Mouse (Mus musculus) lung, adult 2 months (tissue): Measurements from ENCODE around the gene Slc9a4. TPM values are rescaled to one million over a fixed set of nuclear protein-coding genes. Genes with fewer than 3 reads are reported as not detected.

Source experiments
- DNase-seq: peaks from one replicate; pipeline ENCODE4 v3.0.0; 2022
- H3K4me1 ChIP-seq: fragments of 200-500 bp; 2 replicates; pipeline ENCODE4 v1.6.1; 2011; ENCODE audit warnings: low read length; ENCODE audit not compliant: control insufficient read depth, insufficient read depth
- H3K4me3 ChIP-seq: fragments of 200-500 bp; replicated peaks from 2 replicates; pipeline ENCODE3; 2011; ENCODE audit warnings: low read depth, mild to moderate bottlenecking, control low read depth, low read length; ENCODE audit errors: extremely low read depth
- CTCF ChIP-seq: fragments of 200-500 bp; IDR thresholded peaks from 2 replicates; pipeline ENCODE4 v1.5.1; 2011; ENCODE audit warnings: mild to moderate bottlenecking, low read length, control low read depth; ENCODE audit not compliant: insufficient read depth
- POLR2A ChIP-seq: fragments of 200-500 bp; IDR thresholded peaks from 2 replicates; pipeline ENCODE4 v1.6.1; 2011; ENCODE audit warnings: low read depth, mild to moderate bottlenecking, control low read depth, low read length, borderline replicate concordance; ENCODE audit errors: extremely low read depth
- WGBS: fragments of 180-500 bp; shearing (Covaris S2); methylation state at CpG from one replicate; pipeline ENCODE4 v1.1.7; 2018; 5-methylcytosine and 5-hydroxymethylcytosine counted together
- polyA plus RNA-seq: library from polyadenylated mRNA; depleted of rRNA; stranded (reverse); fragments of >200 nt; gene quantifications from 2 replicates; pipeline ENCODE4 v1.2.3, GENCODE M21; 2012

Slc9a4 gene
- polyA plus RNA-seq, 1 experiment: 1.7 TPM

GRCm38 (mm10) chr1:40632407-40633062 lies 52.7 kb downstream of the Slc9a4 start:
- no peaks in the 10 kb centered on the region for H3K4me1 ChIP-seq
- DNase-seq: no peak
- TF ChIP-seq CTCF (no peak), POLR2A (no peak)
- WGBS: 47% methylated on average over 2 of the region's 2 CpGs
- H3K4me3 ChIP-seq: no peak overlapping the region

GRCm38 (mm10) chr1:40634608-40635007 lies 54.7 kb downstream of the Slc9a4 start:
- H3K4me3 ChIP-seq: no peak overlapping the region
- no peaks in the 10 kb centered on the region for H3K4me1 ChIP-seq
- TF ChIP-seq CTCF (no peak), POLR2A (no peak)
- 67% methylated on average over 4 of the region's 4 CpGs for WGBS
- no peak for DNase-seq

- DNase-seq: no peak
- no peak overlapping the region for H3K4me3 ChIP-seq
- 55% methylated on average over 2 of the region's 2 CpGs for WGBS
- TF ChIP-seq CTCF (no peak), POLR2A (no peak)
- H3K4me1 ChIP-seq: no peaks in the 10 kb centered on the region
Measured at GRCm38 (mm10) chr1:40648234-40648633, 68.4 kb downstream of the Slc9a4 start.

GRCm38 (mm10) chr1:40650803-40651497 lies 71.1 kb downstream of the Slc9a4 start:
- DNase-seq: no peak
- TF ChIP-seq POLR2A: no peak
- no peak for TF ChIP-seq CTCF
- no peaks in the 10 kb centered on the region for H3K4me1 ChIP-seq
- 36% methylated on average over 6 of the region's 6 CpGs for WGBS
- H3K4me3 ChIP-seq: no peak overlapping the region

GRCm38 (mm10) chr1:40657035-40657434 lies 77.2 kb downstream of the Slc9a4 start:
- no peak overlapping the region for H3K4me3 ChIP-seq
- TF ChIP-seq CTCF (no peak), POLR2A (no peak)
- H3K4me1 ChIP-seq: no peaks in the 10 kb centered on the region; the same call in 1 of the 2 replicates
- no peak for DNase-seq
- WGBS: 61% methylated on average over 4 of the region's 4 CpGs

- no peaks in the 10 kb centered on the region; the same call in 1 of the 2 replicates for H3K4me1 ChIP-seq
- WGBS: 53% methylated on average over 8 of the region's 8 CpGs
- DNase-seq: peak; percentile 51
- TF ChIP-seq POLR2A: no peak
- peak; percentile 42; the same call in 1 of the 2 replicates for TF ChIP-seq CTCF
- no peak overlapping the region for H3K4me3 ChIP-seq
Measured at GRCm38 (mm10) chr1:40657978-40658496, 78.2 kb downstream of the Slc9a4 start.

- DNase-seq: no peak
- Histone ChIP-seq H3K4me1 (no peaks in the 10 kb centered on the region; the same call in 1 of the 2 replicates), H3K4me3 (no peak overlapping the region)
- TF ChIP-seq POLR2A: no peak
- 30% methylated on average over 12 of the region's 12 CpGs for WGBS
Measured at GRCm38 (mm10) chr1:40659017-40659416, 79.1 kb downstream of the Slc9a4 start.

GRCm38 (mm10) chr1:40659496-40659895 lies 79.6 kb downstream of the Slc9a4 start:
- 28% methylated on average over 9 of the region's 9 CpGs for WGBS
- Histone ChIP-seq H3K4me3 (no peak overlapping the region), H3K4me1 (no peaks in the 10 kb centered on the region; the same call in 1 of the 2 replicates)
- TF ChIP-seq CTCF (no peak), POLR2A (no peak)
- DNase-seq: no peak

GRCm38 (mm10) chr1:40660838-40661237 lies 81.0 kb downstream of the Slc9a4 start:
- TF ChIP-seq CTCF (no peak), POLR2A (no peak)
- Histone ChIP-seq H3K4me1 (no peaks in the 10 kb centered on the region; the same call in 1 of the 2 replicates), H3K4me3 (no peak overlapping the region)
- 74% methylated on average over 6 of the region's 6 CpGs for WGBS
- no peak for DNase-seq
